Mouse (Mus musculus): ENCODE results near the gene Foxa2.

Gene Foxa2

GRCm38 (mm10) chr2:148004554-148005521 is 41.9 kb downstream of the Foxa2 start:
- peak; percentile 88 for DNase-seq (ENCODE audit: low spot score)

GRCm38 (mm10) chr2:148003511-148003910 is 43.3 kb downstream of the Foxa2 start:
- DNase-seq (ENCODE audit: low spot score): no peak

GRCm38 (mm10) chr2:147998206-147998966 is 48.4 kb downstream of the Foxa2 start:
- DNase-seq (ENCODE audit: low spot score): no peak

- no peak for DNase-seq (ENCODE audit: low spot score)
Measured at GRCm38 (mm10) chr2:147996781-147997180, 50.0 kb downstream of the Foxa2 start.

GRCm38 (mm10) chr2:147993821-147994220 is 52.9 kb downstream of the Foxa2 start:
- no peak for DNase-seq (ENCODE audit: low spot score)

- DNase-seq (ENCODE audit: low spot score): peak; percentile 60
Measured at GRCm38 (mm10) chr2:147992935-147993679, 53.7 kb downstream of the Foxa2 start.

Measured in yolk sac, embryonic 10.5 days (tissue).